Mouse (Mus musculus): Measurements from ENCODE around the gene Mov10l1. TPM values are rescaled to one million over a fixed set of nuclear protein-coding genes. Genes with fewer than 3 reads are reported as not detected.
A peak's percentile ranks its signal among the peaks of the same experiment; 100 is the strongest.

Gene Mov10l1
- not detected in 2 replicates for total RNA-seq (2021)
- long read RNA-seq, experiment 1 = 0 reads
- long read RNA-seq, experiment 2 = 0 reads

- DNase-seq = no peak
Observed at GRCm38 (mm10) chr15:88982534-88983079, at the start of gene Mov10l1. Gene Mov10l1, plus strand, starts transcription at chr15:88982909.

- DNase-seq = peak; percentile 47
Observed at GRCm38 (mm10) chr15:88934141-88934540, 48.6 kb upstream of the Mov10l1 start.

DNA sequence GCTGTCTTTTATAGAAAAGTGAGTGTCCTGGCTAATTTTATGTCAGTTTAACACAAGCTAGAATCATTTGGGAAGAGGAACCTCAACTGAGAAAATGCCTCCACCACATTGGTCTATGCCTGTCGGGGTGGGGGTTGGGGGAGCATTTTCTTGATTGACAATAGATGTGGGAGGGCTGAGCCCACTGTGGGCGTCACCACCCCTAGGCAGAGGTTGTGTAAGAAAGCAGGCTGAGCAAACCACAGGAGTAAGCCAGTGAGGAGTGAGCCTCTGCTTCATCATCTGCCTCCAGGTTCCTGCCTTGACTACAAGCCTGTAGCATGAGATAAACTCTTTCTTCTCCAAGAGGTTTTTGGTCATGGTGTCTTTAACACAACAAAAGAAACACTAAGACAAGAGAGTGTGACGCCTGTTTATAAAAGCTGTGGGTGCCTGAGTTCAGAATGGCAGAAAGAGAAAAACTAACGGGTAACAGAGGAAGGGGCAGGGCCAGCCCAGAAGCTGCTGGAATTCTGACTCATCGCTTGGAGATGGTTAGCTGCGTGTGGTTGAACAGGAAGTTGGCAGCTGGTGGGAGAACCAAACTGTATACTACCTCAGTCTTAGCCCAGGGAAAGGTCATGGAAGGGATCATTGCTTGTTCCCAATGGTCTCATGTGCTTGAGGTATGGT, 46.0 kb upstream of the Mov10l1 start:
- no peak for DNase-seq

GRCm38 (mm10) chr15:88937291-88937650, 45.4 kb upstream of the Mov10l1 start:
- DNase-seq = no peak

DNA sequence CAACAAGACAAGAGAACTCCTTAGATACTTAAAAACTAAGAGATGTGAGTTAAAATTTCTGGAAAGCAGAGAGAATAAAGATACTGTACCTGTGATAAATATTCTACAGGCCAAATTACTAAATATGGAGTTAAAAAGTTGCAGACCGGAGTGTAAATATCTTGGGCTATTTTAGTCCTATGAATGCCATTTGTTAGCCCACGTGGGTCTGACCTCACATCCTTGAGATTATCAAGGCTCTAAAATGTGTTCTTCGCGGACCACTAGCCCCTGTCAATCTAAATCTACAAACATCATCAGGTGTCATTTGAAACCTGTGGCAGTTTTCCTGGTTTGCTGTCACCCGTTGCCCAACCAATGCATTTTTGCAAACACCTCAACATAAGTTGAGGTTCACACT, 39.9 kb upstream of the Mov10l1 start:
- no peak for DNase-seq

- no peak for DNase-seq
Observed at GRCm38 (mm10) chr15:88943896-88944551, 38.7 kb upstream of the Mov10l1 start.

DNA sequence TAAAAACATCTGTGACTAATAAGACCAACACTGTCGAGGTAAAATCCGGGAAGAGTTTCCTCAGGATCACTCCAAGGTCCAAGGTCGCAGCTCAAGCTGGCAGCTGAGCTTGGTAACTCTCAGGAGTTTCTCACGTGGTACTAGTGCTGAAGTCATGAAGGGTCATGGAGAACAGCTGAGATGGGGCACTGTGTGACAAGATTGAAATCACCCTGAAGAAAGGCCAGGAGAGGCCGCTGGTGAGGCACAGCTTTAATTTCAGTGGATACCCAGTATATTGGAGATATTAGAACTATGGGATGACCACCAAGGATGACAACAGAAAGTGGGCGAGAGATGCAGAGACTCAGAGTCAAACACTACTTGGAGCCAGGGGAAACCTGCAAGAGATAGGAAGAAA, 35.9 kb upstream of the Mov10l1 start:
- peak; percentile 72 for DNase-seq

DNA sequence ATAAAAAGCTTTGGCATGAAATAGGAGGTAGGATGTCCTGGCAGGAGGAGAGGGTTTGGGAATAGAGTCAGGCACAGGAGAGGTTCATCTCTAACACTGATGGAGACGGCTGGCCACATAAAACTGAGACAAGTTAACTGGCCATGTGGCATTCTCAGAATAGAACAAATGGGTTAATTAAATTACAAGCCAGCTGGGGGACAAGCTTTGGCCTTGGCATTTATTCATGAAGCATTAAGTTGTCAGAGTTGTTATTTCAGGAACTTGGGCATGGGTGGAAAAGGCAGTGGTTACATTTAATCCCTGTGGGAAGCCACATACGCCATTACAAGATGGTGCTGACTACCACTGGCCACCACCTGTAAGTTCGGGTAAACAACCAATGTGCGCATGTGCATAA, 31.5 kb upstream of the Mov10l1 start:
- DNase-seq = no peak

GRCm38 (mm10) chr15:88954368-88955072, 28.2 kb upstream of the Mov10l1 start, which contains the start of gene Ttll8:
Gene Ttll8, minus strand, starts transcription at chr15:88954418.
- peak; percentile 25 for DNase-seq

- DNase-seq = no peak
Observed at GRCm38 (mm10) chr15:88955342-88955741, 27.4 kb upstream of the Mov10l1 start.

- no peak for DNase-seq
Observed at GRCm38 (mm10) chr15:88957522-88957921, 25.2 kb upstream of the Mov10l1 start.

GRCm38 (mm10) chr15:88964070-88964578, 18.6 kb upstream of the Mov10l1 start:
- DNase-seq = no peak

GRCm38 (mm10) chr15:88972300-88972699, 10.4 kb upstream of the Mov10l1 start:
- DNase-seq = no peak

- no peak for DNase-seq
Observed at GRCm38 (mm10) chr15:88978281-88979137, 4.2 kb upstream of the Mov10l1 start, which contains the start of gene Mlc1. Gene Mlc1, minus strand, starts transcription at chr15:88979007.

DNA sequence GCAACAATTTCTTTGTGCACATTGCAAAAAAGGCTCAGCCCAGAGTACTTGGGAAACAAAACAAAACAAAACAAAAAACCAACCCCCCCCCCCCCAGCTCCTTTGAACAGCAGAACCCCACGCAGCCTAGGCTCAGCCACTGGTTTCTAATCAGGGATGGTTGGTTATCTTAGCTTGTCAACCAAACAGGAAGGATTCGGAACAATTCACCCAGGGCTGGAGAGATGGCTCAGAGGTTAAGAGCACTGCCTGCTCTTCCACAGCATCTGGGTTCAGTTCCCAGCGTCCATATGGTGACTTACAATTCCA, 3.6 kb upstream of the Mov10l1 start:
- DNase-seq = no peak

- DNase-seq = peak; percentile 50
Observed at GRCm38 (mm10) chr15:88989236-88989635, 6.5 kb downstream of the Mov10l1 start.

- no peak for DNase-seq
Observed at GRCm38 (mm10) chr15:88998636-88999035, 15.9 kb downstream of the Mov10l1 start.

GRCm38 (mm10) chr15:88999124-88999523, 16.4 kb downstream of the Mov10l1 start:
- peak; percentile 34 for DNase-seq

DNA sequence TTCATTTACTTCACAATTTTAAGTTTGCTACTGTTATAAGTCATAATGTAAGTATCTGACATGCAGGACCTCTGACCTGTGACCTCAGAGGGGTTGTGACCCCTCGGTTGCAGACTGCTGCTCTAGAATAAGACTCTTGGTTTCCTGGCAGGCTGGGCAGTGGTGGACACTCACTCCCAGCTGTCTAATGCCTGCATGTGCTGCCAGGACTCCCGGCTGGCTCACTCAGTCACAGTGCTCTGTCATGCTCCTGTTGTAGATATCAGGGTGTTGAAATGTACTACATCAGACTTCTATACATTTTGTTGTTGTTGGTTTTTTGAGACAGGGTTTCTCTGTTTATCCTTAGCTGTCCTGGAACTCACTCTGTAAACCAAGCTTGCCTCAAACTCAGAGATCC, 17.7 kb downstream of the Mov10l1 start:
- DNase-seq = no peak

DNA sequence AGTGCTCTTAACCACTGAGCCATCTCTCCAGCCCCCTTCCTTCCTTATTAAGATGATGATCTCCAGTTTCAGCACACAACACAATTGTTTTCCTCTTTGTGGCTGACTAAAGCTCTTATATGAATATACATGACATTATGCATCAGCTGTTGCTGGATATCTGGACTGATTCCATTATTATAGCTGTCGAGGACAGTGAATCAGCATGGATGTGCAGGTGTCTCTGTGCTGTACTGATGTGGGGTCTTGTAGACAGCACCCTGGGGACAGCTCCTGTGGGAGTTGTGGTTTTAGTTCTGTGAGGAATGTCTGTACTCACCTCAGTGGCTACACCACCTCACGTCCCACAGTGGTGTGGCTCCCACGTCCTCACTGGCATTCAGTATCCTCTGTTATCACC, 18.5 kb downstream of the Mov10l1 start:
- DNase-seq = no peak

DNA sequence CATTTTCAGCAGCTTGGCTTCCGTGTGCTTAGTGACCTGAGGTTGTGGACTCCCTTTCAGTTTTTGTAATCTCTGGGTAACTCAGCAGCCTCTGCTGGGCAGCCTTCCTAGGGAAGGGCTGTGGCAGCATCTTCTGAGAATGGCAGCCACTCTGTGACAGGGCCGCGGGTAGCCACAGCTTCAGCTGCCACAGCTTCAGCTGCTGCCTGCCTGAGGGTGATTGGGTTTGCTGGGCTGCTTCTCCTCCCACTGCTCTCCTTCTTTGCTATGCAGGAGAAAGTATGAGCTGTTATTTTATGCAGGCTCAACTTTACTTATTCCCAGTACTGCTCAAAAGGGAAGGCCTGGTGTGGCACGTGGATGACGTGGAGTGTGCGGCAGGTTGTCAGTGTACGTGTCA, 24.3 kb downstream of the Mov10l1 start:
- no peak for DNase-seq

DNA sequence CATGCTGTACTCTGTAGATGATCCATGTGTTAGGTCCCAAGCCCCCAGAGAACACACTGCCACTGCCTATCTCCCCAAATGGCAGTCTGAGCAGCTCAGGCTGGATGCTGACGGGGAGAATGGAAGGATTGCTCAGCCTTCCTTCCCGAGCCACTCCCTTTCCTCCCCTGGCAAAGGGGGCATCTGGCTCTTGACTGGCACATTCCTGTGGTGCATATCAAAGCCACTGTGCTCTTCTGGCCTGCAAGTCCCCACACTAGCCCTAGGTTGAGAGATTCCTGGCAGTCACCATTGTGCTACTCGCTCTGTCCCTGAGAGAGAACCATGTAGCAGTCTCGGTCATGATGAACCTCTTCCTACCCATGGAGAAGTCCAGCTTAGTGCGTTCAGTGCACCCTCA, 25.1 kb downstream of the Mov10l1 start:
- DNase-seq = no peak
